Mouse (Mus musculus) liver, postnatal 0 days (tissue): Measurements from ENCODE around the gene Bud31. TPM values are rescaled to one million over a fixed set of nuclear protein-coding genes. Genes with fewer than 3 reads are reported as not detected.
A peak's percentile ranks its signal among the peaks of the same experiment; 100 is the strongest.

Experiments used
- ATAC-seq: fragments of 200-750 bp; cut with Nextera tagmentation; 2 replicates; pipeline ENCODE4 v1.8.0; 2017; ENCODE audit warnings: mild to moderate bottlenecking, moderate library complexity
- DNase-seq: peaks from one replicate; pipeline ENCODE4 v3.0.0-alpha.2; 2016
- H3K27ac ChIP-seq: fragments of 300-500 bp; sonication (generic); 2 replicates; pipeline ENCODE4 v1.5.1; 2014; ENCODE audit warnings: antibody characterized with exemption, moderate library complexity, mild to moderate bottlenecking, low read depth
- H3K27me3 ChIP-seq: fragments of 300-500 bp; sonication (generic); 2 replicates; pipeline ENCODE4 v1.6.1; 2014; ENCODE audit warnings: low read length, control low read depth, mixed read lengths; ENCODE audit not compliant: insufficient read depth
- H3K36me3 ChIP-seq: fragments of 300-500 bp; sonication (generic); replicated peaks from 2 replicates; pipeline ENCODE4 v1.6.1; 2014; ENCODE audit warnings: mild to moderate bottlenecking, control low read depth, low read length, moderate library complexity, mixed read lengths; ENCODE audit not compliant: insufficient read depth
- H3K4me1 ChIP-seq: fragments of 300-500 bp; sonication (generic); 2 replicates; pipeline ENCODE4 v1.6.1; 2014; ENCODE audit warnings: antibody characterized with exemption, mild to moderate bottlenecking, control low read depth; ENCODE audit not compliant: insufficient read depth
- H3K4me2 ChIP-seq: fragments of 300-500 bp; sonication (generic); 2 replicates; pipeline ENCODE4 v1.6.1; 2014; ENCODE audit warnings: low read depth, mild to moderate bottlenecking, low read length, moderate library complexity, mixed read lengths
- H3K4me3 ChIP-seq: fragments of 300-500 bp; sonication (generic); 2 replicates; pipeline ENCODE4 v1.5.1; 2014; ENCODE audit warnings: low read depth, low read length
- H3K9ac ChIP-seq: fragments of 300-500 bp; sonication (generic); replicated peaks from 2 replicates; pipeline ENCODE4 v1.6.1; 2014; ENCODE audit warnings: mild to moderate bottlenecking, moderate library complexity
- H3K9me3 ChIP-seq: fragments of 300-500 bp; sonication (generic); 2 replicates; pipeline ENCODE4 v1.6.1; 2016; ENCODE audit warnings: mild to moderate bottlenecking, control low read depth, low read length, mixed read lengths
- CTCF ChIP-seq: sonication (generic); IDR thresholded peaks from 2 replicates; pipeline ENCODE4 v1.5.1; 2016; ENCODE audit warnings: antibody characterized with exemption, low read depth
- EP300 ChIP-seq: IDR thresholded peaks from 2 replicates; pipeline ENCODE4 v1.6.1; 2016; ENCODE audit warnings: antibody characterized with exemption, low read depth, mild to moderate bottlenecking
- WGBS: fragments of 180-500 bp; shearing (Covaris S2); extraction: QIAGEN DNeasy Blood & Tissue Kit; methylation state at CpG from one replicate; pipeline ENCODE4 v1.1.7; 2014; ENCODE audit not compliant: insufficient replicate concordance; 5-methylcytosine and 5-hydroxymethylcytosine counted together
- polyA plus RNA-seq: library from polyadenylated mRNA; unstranded; fragments of >200 nt; fragmentation: Nextera tagmentation; extraction: Ambion mirVana; gene quantifications from 2 replicates; pipeline ENCODE4 v1.2.1, GENCODE M21; 2015

Bud31 gene
- polyA plus RNA-seq, 1 experiment from 2014 or later: 97.2 TPM

GRCm38 (mm10) chr5:145161361-145161760 is 21.2 kb downstream of the Bud31 start:
- Histone ChIP-seq H3K27ac (no peak overlapping the region), H3K4me2 (no peak overlapping the region), H3K9ac (no peak overlapping the region), H3K9me3 (no peaks in the 10 kb centered on the region), H3K27me3 (no peaks in the 10 kb centered on the region), H3K4me3 (no peak overlapping the region), H3K4me1 (peaks cover 8% of the 10 kb centered on the region), H3K36me3 (peaks cover 57% of the 10 kb centered on the region)
- DNase-seq (no peak), ATAC-seq (no peak)
- WGBS: 87% methylated on average over 14 of the region's 14 CpGs
- TF ChIP-seq EP300 (no peak), CTCF (no peak)

- ATAC-seq (no peak), DNase-seq (no peak)
- H3K9ac ChIP-seq: 0 out of 2 replicates have a peak overlapping the region, but pooled peaks have one; percentile 11
- H3K27ac ChIP-seq: peak overlapping the region; percentile 22; the same call in 1 of the 2 replicates
- H3K9me3 ChIP-seq: no peaks in the 10 kb centered on the region
- peaks cover 19% of the 10 kb centered on the region for H3K4me1 ChIP-seq
- H3K36me3 ChIP-seq: peaks cover 36% of the 10 kb centered on the region
- H3K27me3 ChIP-seq: no peaks in the 10 kb centered on the region
- no peak overlapping the region for H3K4me2 ChIP-seq
- no peak overlapping the region for H3K4me3 ChIP-seq
- no peak for TF ChIP-seq CTCF
- no peak for TF ChIP-seq EP300
- 59% methylated on average over 3 of the region's 3 CpGs for WGBS
These were observed 24.5 kb downstream of the Bud31 start for GRCm38 (mm10) chr5:145164710-145165109.

GRCm38 (mm10) chr5:145165184-145165583 is 25.0 kb downstream of the Bud31 start:
- ATAC-seq: no peak
- Histone ChIP-seq H3K4me3 (no peak overlapping the region), H3K27me3 (no peaks in the 10 kb centered on the region), H3K27ac (0 out of 2 replicates have a peak overlapping the region, but pooled peaks have one; percentile 22), H3K4me2 (no peak overlapping the region), H3K36me3 (peaks cover 34% of the 10 kb centered on the region), H3K9ac (no peak overlapping the region), H3K4me1 (peaks cover 19% of the 10 kb centered on the region), H3K9me3 (no peaks in the 10 kb centered on the region)
- 85% methylated on average over 15 of the region's 15 CpGs for WGBS
- peak; percentile 10 for DNase-seq
- no peak for TF ChIP-seq EP300
- no peak for TF ChIP-seq CTCF

- TF ChIP-seq CTCF: no peak
- peak; percentile 49; the same call in 1 of the 2 replicates for TF ChIP-seq EP300
- H3K36me3 ChIP-seq: peaks cover 34% of the 10 kb centered on the region
These were observed 26.6 kb downstream of the Bud31 start, which contains the start of the genes Ptcd1 and Cpsf4 for GRCm38 (mm10) chr5:145166536-145167305. Gene Ptcd1, minus strand, starts transcription at chr5:145167108. Gene Cpsf4, plus strand, starts transcription at chr5:145167213.

GRCm38 (mm10) chr5:145167306-145167661 is 27.1 kb downstream of the Bud31 start:
- peaks cover 33% of the 10 kb centered on the region for H3K36me3 ChIP-seq
- TF ChIP-seq EP300 (no peak), CTCF (no peak)
- H3K4me3 ChIP-seq: peak overlapping the region; percentile 73
- peak overlapping the region; percentile 85 for H3K4me2 ChIP-seq
- no peaks in the 10 kb centered on the region for H3K27me3 ChIP-seq
- ATAC-seq: peak; percentile 22
- DNase-seq: no peak
- no peaks in the 10 kb centered on the region for H3K9me3 ChIP-seq
- peak overlapping the region; percentile 91 for H3K27ac ChIP-seq
- peaks cover 19% of the 10 kb centered on the region for H3K4me1 ChIP-seq
- H3K9ac ChIP-seq: peak overlapping the region; percentile 92
- WGBS: 0% methylated on average over 26 of the region's 28 CpGs

More at GRCm38 (mm10) chr5:145166536-145167305, 26.6 kb downstream of the Bud31 start, which contains the start of the genes Ptcd1 and Cpsf4:
- Histone ChIP-seq H3K27ac (peak within 1 kb of the TSS; percentile 91), H3K9ac (peak within 1 kb of the TSS; percentile 92), H3K4me3 (peak within 1 kb of the TSS; percentile 73), H3K27me3 (no peaks in the 10 kb centered on the region), H3K9me3 (no peaks in the 10 kb centered on the region), H3K4me2 (peak within 1 kb of the TSS; percentile 85), H3K4me1 (peaks cover 19% of the 10 kb centered on the region)
- under 1% methylated on average over 43 of the region's 51 CpGs for WGBS
- ATAC-seq: peak; percentile 94
- peak; percentile 98 for DNase-seq

DNA sequence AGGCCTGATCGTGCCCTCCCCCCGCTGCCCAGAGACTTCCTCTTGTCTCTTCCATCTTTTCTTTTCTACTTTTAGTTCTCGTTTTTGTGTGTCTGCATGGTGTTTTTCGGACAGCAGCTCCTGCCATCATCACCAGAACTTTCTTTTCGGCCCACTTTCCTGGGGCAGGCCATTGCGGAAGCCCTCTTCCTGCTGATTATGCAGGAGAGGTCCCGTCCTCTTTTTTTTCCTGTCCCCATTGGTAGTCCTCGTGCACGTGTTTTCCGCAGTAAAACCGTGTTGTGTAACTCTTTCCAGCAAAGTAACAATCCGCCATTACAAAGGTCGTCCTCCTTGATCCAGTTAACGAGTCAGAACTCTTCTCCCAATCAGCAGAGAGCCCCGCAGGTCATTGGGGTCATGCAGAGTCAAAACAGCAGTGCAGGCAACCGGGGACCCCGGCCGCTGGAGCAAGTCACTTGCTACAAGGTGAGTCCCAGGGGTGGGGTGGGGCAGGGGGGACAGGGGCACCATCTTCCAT is 38.4 kb downstream of the Bud31 start:
- Histone ChIP-seq H3K36me3 (peaks cover 93% of the 10 kb centered on the region), H3K4me2 (peak overlapping the region; percentile 35), H3K9me3 (no peaks in the 10 kb centered on the region), H3K27ac (peak overlapping the region; percentile 63), H3K9ac (no peak overlapping the region), H3K27me3 (no peaks in the 10 kb centered on the region), H3K4me1 (no peaks in the 10 kb centered on the region), H3K4me3 (peak overlapping the region; percentile 13; the same call in 1 of the 2 replicates)
- peak; percentile 32 for DNase-seq
- ATAC-seq: peak; percentile 77
- WGBS: 61% methylated on average over 18 of the region's 18 CpGs
- TF ChIP-seq EP300: no peak
- TF ChIP-seq CTCF: no peak
